Comparison of ENCODE assay signal across 24 mouse cellular contexts in the genomic region with DNA sequence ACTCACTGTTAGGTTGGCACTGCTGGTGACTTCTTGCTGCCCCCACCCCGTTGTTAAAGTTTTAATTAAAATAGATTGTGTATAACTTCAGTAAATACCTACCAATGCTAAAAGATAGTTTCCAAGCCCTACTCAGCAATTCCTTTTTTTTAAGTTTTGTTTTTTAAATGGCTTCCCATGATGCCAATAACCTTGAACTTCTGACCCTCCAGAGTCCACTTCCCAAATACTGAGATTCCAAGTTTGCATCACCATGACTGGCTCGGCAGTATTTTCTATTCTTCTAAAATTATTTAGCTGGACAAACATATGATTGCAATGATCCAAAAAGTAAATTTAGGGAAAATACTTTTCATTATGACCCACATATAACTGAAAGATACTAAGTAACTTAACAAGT. TPM values are rescaled to one million over a fixed set of nuclear protein-coding genes. Genes with fewer than 3 reads are reported as not detected.
"Had no signal": no experiment of that assay in that cellular context is flagged by ENCODE, and none has a peak within 500 bp of the region (broad histone marks: within the 10 kb centered on the region; RNA-seq: fewer than 3 reads in every experiment).

No protein-coding gene starts in this region.

- H3K9me3 ChIP-seq: lung, embryonic 15.5 days had no signal

- ATAC-seq: hindbrain, postnatal 0 days; inflammation-experienced regulatory T-cells, adult 6 months; intestine, embryonic 16.5 days had no signal

- H3K36me3 ChIP-seq: limb, embryonic 13.5 days; lung, embryonic 15.5 days had no signal

- DNase-seq: kidney, adult 18-20 months; kidney, adult 9 months; kidney, postnatal 14 days; kidney, postnatal 4 days; left cerebral cortex, postnatal 4 days; lung, adult 18-20 months; lung, postnatal 10 days; lung, postnatal 36 days; midbrain, embryonic 14.5 days; right cerebral cortex, adult 18-20 months; right cerebral cortex, postnatal 14 days; right cerebral cortex, postnatal 4 days; thymus, adult 2 months; thymus, postnatal 14 days; thymus, postnatal 4 days had no signal

- H3K27me3 ChIP-seq: limb, embryonic 13.5 days; lung, embryonic 15.5 days had no signal

- H3K27ac ChIP-seq: hindbrain, postnatal 0 days; limb, embryonic 13.5 days; stomach, postnatal 0 days had no signal

RNA-seq across cellular contexts. Expression of a gene that starts 27.9 kb away (rescaled TPM):
- total RNA-seq: layer of hippocampus, adult 18-20 months; left cerebral cortex, postnatal 4 days; megakaryocyte-erythroid progenitor cell, adult 5-6 weeks had no signal
- polyA plus RNA-seq: inflammation-experienced regulatory T-cells, adult 6 months; lung, embryonic 15.5 days; midbrain, embryonic 11.5 days; midbrain, embryonic 14.5 days had no signal
